14 mouse cellular contexts compared by ENCODE assay signal in the genomic region with DNA sequence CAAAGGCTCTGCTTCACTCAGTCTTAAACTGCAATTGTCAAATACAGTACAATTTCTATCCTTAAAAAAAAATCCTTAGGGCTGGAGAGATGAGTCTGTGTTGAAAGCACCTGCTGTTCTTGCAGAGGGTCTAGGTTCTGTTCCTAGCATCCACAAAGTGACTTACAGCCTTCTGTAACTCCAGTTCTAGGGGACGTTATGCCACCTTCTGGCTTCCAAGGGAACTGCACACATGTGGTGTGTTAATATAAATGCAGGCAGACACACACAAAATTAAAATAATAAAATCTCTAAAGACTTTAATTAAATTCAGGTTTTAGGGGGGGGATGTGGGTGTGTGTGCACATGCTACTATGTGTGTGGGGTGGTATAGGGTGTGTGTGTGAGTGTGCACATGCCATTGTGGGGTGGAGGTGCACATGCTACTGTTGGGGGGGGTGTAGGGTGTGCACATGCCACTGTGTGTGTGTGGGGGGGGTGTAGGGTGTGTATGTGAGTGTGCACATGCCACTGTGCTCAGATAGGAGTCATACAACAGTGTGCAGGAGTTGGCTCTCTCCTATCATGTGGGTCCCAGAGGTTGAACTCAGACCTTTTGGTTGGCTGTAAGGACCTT. TPM values are rescaled to one million over a fixed set of nuclear protein-coding genes. Genes with fewer than 3 reads are reported as not detected.
A peak's percentile ranks its signal among the peaks of the same experiment; 100 is the strongest.
DNase-seq lines count a peak whose midpoint lies in the region; ATAC-seq and TF ChIP-seq lines count a peak whose summit lies in the region.
"Had no signal": no experiment of that assay in that cellular context is flagged by ENCODE, and none has a peak within 500 bp of the region (broad histone marks: within the 10 kb centered on the region; RNA-seq: fewer than 3 reads in every experiment).

No protein-coding gene starts in this region.

- H3K4me2 ChIP-seq in hindbrain, postnatal 0 days (ENCODE audit: low read depth, low read length): no peak overlapping the region
- no peak overlapping the region for H3K4me2 ChIP-seq in hindbrain, embryonic 13.5 days
- H3K4me2 ChIP-seq in midbrain, embryonic 13.5 days (replicated peaks): no peak overlapping the region
- no peak overlapping the region for H3K4me2 ChIP-seq in midbrain, embryonic 14.5 days (ENCODE audit: low read length)
- H3K4me2 ChIP-seq: limb, embryonic 12.5 days had no signal

- TF ChIP-seq CTCF in hindbrain, postnatal 0 days (IDR thresholded peaks at IDR 0.05; ENCODE audit: low read depth): peak; percentile 42

- H3K36me3 ChIP-seq in hindbrain, postnatal 0 days (ENCODE audit: insufficient read depth, low read length): peaks cover 9% of the 10 kb centered on the region; the same call in 1 of the 2 replicates
- peaks cover 12% of the 10 kb centered on the region for H3K36me3 ChIP-seq in hindbrain, embryonic 13.5 days
- peaks cover 12% of the 10 kb centered on the region for H3K36me3 ChIP-seq in midbrain, embryonic 13.5 days
- peaks cover 10% of the 10 kb centered on the region for H3K36me3 ChIP-seq in midbrain, embryonic 14.5 days (ENCODE audit: control insufficient read depth, insufficient read depth, low read length)

- no peaks in the 10 kb centered on the region for H3K27me3 ChIP-seq in hindbrain, postnatal 0 days (ENCODE audit: insufficient read depth, low read length)
- H3K27me3 ChIP-seq in hindbrain, embryonic 13.5 days: no peaks in the 10 kb centered on the region
- H3K27me3 ChIP-seq in midbrain, embryonic 13.5 days: no peaks in the 10 kb centered on the region
- no peaks in the 10 kb centered on the region for H3K27me3 ChIP-seq in midbrain, embryonic 14.5 days (ENCODE audit: control insufficient read depth, insufficient read depth, low read length)
- H3K27me3 ChIP-seq: limb, embryonic 12.5 days had no signal

- H3K9ac ChIP-seq in hindbrain, postnatal 0 days (replicated peaks; ENCODE audit: low read length): no peak overlapping the region
- H3K9ac ChIP-seq in hindbrain, embryonic 13.5 days: no peak overlapping the region
- no peak overlapping the region for H3K9ac ChIP-seq in midbrain, embryonic 13.5 days (replicated peaks)
- no peak overlapping the region for H3K9ac ChIP-seq in midbrain, embryonic 14.5 days (replicated peaks; ENCODE audit: low read length)
- H3K9ac ChIP-seq: limb, embryonic 12.5 days had no signal

- no peak for ATAC-seq in hindbrain, postnatal 0 days
- ATAC-seq in hindbrain, embryonic 13.5 days (ENCODE audit: low FRiP score): no peak
- peak; percentile 48; the same call in 1 of the 2 replicates for ATAC-seq in midbrain, embryonic 13.5 days
- no peak for ATAC-seq in midbrain, embryonic 14.5 days (ENCODE audit: low FRiP score, low TSS enrichment)

- 96% methylated on average over 1 of the region's 1 CpGs for WGBS in hindbrain, postnatal 0 days
- 96% methylated on average over 1 of the region's 1 CpGs for WGBS in hindbrain, embryonic 13.5 days
- 100% methylated on average over 1 of the region's 1 CpGs for WGBS in midbrain, embryonic 13.5 days
- WGBS in midbrain, embryonic 14.5 days: 96% methylated on average over 1 of the region's 1 CpGs

- DNase-seq in hindbrain, postnatal 0 days (ENCODE audit: low spot score): no peak
- no peak for DNase-seq in midbrain, embryonic 14.5 days
- peak; percentile 62 for DNase-seq in ZHBTc4 (ENCODE audit: low read depth, low spot score)
- no peak for DNase-seq in urinary bladder, adult 18-20 months (ENCODE audit: low spot score in 2 of 2)
- DNase-seq in adrenal gland, postnatal 10 days: no peak
- DNase-seq: cerebellum, postnatal 25 days; heart, postnatal 14 days; kidney, adult 11 months; lung, postnatal 14 days; retina, postnatal 1 day had no signal

- H3K9me3 ChIP-seq in hindbrain, postnatal 0 days (ENCODE audit: low read length): no peaks in the 10 kb centered on the region
- H3K9me3 ChIP-seq in hindbrain, embryonic 13.5 days: no peaks in the 10 kb centered on the region
- no peaks in the 10 kb centered on the region for H3K9me3 ChIP-seq in midbrain, embryonic 13.5 days
- H3K9me3 ChIP-seq in midbrain, embryonic 14.5 days (ENCODE audit: control insufficient read depth, low read length): no peaks in the 10 kb centered on the region
- H3K9me3 ChIP-seq: limb, embryonic 12.5 days had no signal

- H3K4me3 ChIP-seq in hindbrain, postnatal 0 days (ENCODE audit: low read length): no peak overlapping the region
- H3K4me3 ChIP-seq in hindbrain, embryonic 13.5 days: no peak overlapping the region
- no peak overlapping the region for H3K4me3 ChIP-seq in midbrain, embryonic 13.5 days (replicated peaks)
- H3K4me3 ChIP-seq in midbrain, embryonic 14.5 days (replicated peaks; ENCODE audit: low read depth, low read length): no peak overlapping the region
- H3K4me3 ChIP-seq: limb, embryonic 12.5 days had no signal

- H3K27ac ChIP-seq in hindbrain, postnatal 0 days: no peak overlapping the region
- no peak overlapping the region for H3K27ac ChIP-seq in hindbrain, embryonic 13.5 days
- no peak overlapping the region for H3K27ac ChIP-seq in midbrain, embryonic 13.5 days
- no peak overlapping the region for H3K27ac ChIP-seq in midbrain, embryonic 14.5 days (replicated peaks; ENCODE audit: low read depth, low read length)
- H3K27ac ChIP-seq: limb, embryonic 12.5 days had no signal

- H3K4me1 ChIP-seq in hindbrain, postnatal 0 days (ENCODE audit: insufficient read depth, low read length): no peaks in the 10 kb centered on the region
- no peaks in the 10 kb centered on the region for H3K4me1 ChIP-seq in hindbrain, embryonic 13.5 days (replicated peaks)
- no peaks in the 10 kb centered on the region for H3K4me1 ChIP-seq in midbrain, embryonic 13.5 days (replicated peaks)
- H3K4me1 ChIP-seq in midbrain, embryonic 14.5 days (ENCODE audit: control insufficient read depth, insufficient read depth, low read length): no peaks in the 10 kb centered on the region
- H3K4me1 ChIP-seq: limb, embryonic 12.5 days had no signal

RNA-seq across cellular contexts. Expression of gene Nfatc3, which starts 18.9 kb away (rescaled TPM):
- total RNA-seq in hindbrain, postnatal 0 days (2014; rRNA removed): 14.0 and 24.0 TPM in 2 replicates
- 2.8 and 2.9 TPM in 2 replicates for polyA plus RNA-seq in hindbrain, postnatal 0 days (2015; fragmentation: Nextera tagmentation; extraction: Ambion mirVana)
- polyA plus RNA-seq in hindbrain, embryonic 13.5 days (2015; fragmentation: Nextera tagmentation; extraction: Ambion mirVana): 4.1 and 4.7 TPM in 2 replicates
- 3.9 and 4.4 TPM in 2 replicates for polyA plus RNA-seq in midbrain, embryonic 13.5 days (2015; fragmentation: Nextera tagmentation; extraction: Ambion mirVana)
- polyA plus RNA-seq in midbrain, embryonic 14.5 days (2014; fragmentation: Nextera tagmentation; extraction: Ambion mirVana): 3.1 and 3.4 TPM in 2 replicates
- total RNA-seq in adrenal gland, postnatal 10 days (2021): 10 to 100 TPM; 39.1 to 47.7 TPM

RNA-seq across cellular contexts. Expression of gene Esrp2, which starts 59.2 kb away (rescaled TPM):
- 0.10 and 0.75 TPM in 2 replicates for total RNA-seq in hindbrain, postnatal 0 days (2014; rRNA removed)
- polyA plus RNA-seq in hindbrain, postnatal 0 days (2015; fragmentation: Nextera tagmentation; extraction: Ambion mirVana): 0.10 and 0.15 TPM in 2 replicates
- polyA plus RNA-seq in hindbrain, embryonic 13.5 days (2015; fragmentation: Nextera tagmentation; extraction: Ambion mirVana): 0.14 and 0.26 TPM in 2 replicates
- polyA plus RNA-seq in midbrain, embryonic 13.5 days (2015; fragmentation: Nextera tagmentation; extraction: Ambion mirVana): 0.09 TPM in 1 of 2 replicates, not detected in the other
- 0.25 TPM in 1 of 2 replicates, not detected in the other for polyA plus RNA-seq in midbrain, embryonic 14.5 days (2014; fragmentation: Nextera tagmentation; extraction: Ambion mirVana)
- 10 to 100 TPM; 14.8 to 15.4 TPM for total RNA-seq in adrenal gland, postnatal 10 days (2021)
- polyA plus RNA-seq: neural tube, embryonic 14.5 days had no signal
